Mouse (Mus musculus) 3134 (cell line): ENCODE measurements at regions not wholly inside any gene's neighbourhood (a gene's known extent, or its start where the extent isn't known, plus 50 kb on each side); places are given as distances from the start of the nearest gene placed in this dataset.

Experiments
- DNase-seq: peaks from one replicate; pipeline ENCODE4 v3.0.0-alpha.2; 2011; ENCODE audit warnings: low spot score; ENCODE audit not compliant: insufficient read length; ENCODE audit errors: extremely low read depth

GRCm38 (mm10) chr15:57545141-57545540 lies 67.7 kb upstream of the Slc22a22 start:
- DNase-seq = no peak

GRCm38 (mm10) chr15:57543985-57544384 lies 66.6 kb upstream of the Slc22a22 start:
- DNase-seq = no peak

GRCm38 (mm10) chr15:57542630-57543029 lies 65.2 kb upstream of the Slc22a22 start:
- no peak for DNase-seq

- DNase-seq = no peak
These were observed 58.1 kb upstream of the Slc22a22 start for GRCm38 (mm10) chr15:57535514-57535913.
